Mouse (Mus musculus) erythroblast, embryonic 14.5 days (primary cell): ENCODE data around the gene Ankrd63.

Experiments used
- GATA1 ChIP-seq: IDR thresholded peaks from 2 replicates; pipeline ENCODE4 v1.6.1; 2012; ENCODE audit warnings: low read length, inconsistent platforms, mixed read lengths
- TAL1 ChIP-seq: IDR thresholded peaks from 3 replicates; pipeline ENCODE4 v1.6.1; 2012; ENCODE audit warnings: low read length, inconsistent platforms, mixed read lengths

- TF ChIP-seq TAL1 (no peak), GATA1 (no peak)
Observed at GRCm38 (mm10) chr2:118733341-118733740, 29.6 kb upstream of the Ankrd63 start.
